Mouse (Mus musculus): ENCODE results near the gene Bud23.
A peak's percentile ranks its signal among the peaks of the same experiment; 100 is the strongest.

Gene Bud23

GRCm38 (mm10) chr5:135016224-135016759, 48.5 kb downstream of the Bud23 start:
- peak; percentile 24 to 37 for DNase-seq

DNA sequence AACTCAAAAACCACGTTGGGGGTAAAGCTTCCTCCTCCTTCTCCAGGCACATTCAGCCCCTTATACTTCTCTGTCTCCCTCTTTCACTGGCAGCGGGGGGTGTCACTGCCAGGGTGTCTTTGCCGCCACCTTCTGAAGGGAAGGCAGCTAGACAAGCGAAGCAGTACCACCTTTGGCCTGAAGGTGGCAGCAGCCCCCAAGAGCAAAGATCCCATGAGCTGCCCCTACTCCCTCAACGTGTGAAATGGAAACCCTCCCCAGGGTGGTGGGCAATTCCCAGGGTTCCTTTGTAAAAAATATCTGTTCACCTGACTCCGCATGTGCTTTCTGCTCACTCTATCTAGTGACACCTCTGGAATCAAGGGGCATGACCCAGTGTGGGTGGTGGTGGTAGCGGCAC, 49.3 kb downstream of the Bud23 start:
- peak; percentile 86 to 94 for DNase-seq

GRCm38 (mm10) chr5:135012671-135013441, 51.9 kb downstream of the Bud23 start:
- peak; percentile 87 to 94 for DNase-seq

DNA sequence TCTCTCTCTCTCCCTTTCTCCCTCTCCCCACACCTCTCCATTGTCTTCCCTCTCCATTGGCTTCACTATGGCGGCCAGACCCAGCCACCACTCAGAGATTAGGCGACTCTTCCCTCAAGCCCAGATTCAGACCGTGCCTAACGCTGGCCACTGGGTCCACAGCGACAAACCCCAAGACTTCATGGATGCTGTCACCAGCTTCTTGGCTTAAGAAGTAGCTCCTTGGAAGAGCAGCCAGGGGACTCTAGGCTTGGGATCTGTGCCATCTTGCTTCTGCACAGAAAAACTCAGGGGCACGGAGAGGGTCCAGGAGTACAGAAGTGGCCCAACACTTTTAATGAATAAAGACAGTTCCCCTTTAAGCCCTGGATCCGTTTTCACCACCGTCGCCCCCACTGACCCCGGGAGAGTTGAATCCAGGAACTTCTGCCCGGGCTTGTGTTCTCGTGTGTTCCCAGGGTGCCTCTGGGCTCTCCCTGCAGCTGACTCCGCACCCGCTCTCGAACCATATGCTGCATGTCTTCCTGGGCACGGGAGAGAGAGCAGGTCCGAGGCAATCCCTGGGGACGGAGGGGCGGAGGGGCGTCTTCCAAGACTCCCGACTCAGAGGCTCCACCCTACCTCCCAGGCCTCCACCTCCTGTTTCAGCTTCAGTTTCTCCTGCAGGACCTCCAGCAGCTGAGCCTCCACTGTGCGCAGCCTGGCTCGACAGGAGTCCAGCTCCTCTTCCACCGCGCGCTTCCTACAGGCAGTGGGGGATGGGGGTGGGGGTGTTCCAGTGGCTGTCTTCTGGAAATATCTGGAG, 52.7 kb downstream of the Bud23 start:
- DNase-seq = no peak

GRCm38 (mm10) chr5:135010841-135011743, 53.7 kb downstream of the Bud23 start:
- no peak for DNase-seq

DNA sequence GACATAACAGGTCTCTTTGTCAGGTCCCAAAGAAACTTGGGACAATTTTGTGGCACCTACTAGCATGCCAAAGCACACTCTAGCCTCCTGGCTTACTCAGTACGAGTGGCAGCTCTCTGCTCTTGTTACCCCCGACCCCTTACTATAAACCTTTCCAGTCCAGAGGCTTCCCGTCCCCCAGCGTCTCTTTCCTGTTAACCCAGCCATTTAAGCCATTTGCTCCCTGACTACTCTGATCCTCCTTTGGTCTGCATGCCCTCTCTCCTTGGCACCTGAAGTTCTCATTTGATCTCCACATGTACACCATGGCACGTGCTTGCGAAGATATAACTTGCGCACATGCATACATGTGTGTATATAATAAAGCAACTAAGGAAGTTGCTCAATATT, 54.4 kb downstream of the Bud23 start:
- DNase-seq = no peak

- DNase-seq = peak; percentile 91 to 93
These were observed 55.0 kb downstream of the Bud23 start for GRCm38 (mm10) chr5:135009590-135010319.

GRCm38 (mm10) chr5:135008671-135009589, 55.8 kb downstream of the Bud23 start, which contains the start of gene Abhd11:
Gene Abhd11 (plus strand): TSS chr5:135009152.
- peak; percentile 100 for DNase-seq

DNA sequence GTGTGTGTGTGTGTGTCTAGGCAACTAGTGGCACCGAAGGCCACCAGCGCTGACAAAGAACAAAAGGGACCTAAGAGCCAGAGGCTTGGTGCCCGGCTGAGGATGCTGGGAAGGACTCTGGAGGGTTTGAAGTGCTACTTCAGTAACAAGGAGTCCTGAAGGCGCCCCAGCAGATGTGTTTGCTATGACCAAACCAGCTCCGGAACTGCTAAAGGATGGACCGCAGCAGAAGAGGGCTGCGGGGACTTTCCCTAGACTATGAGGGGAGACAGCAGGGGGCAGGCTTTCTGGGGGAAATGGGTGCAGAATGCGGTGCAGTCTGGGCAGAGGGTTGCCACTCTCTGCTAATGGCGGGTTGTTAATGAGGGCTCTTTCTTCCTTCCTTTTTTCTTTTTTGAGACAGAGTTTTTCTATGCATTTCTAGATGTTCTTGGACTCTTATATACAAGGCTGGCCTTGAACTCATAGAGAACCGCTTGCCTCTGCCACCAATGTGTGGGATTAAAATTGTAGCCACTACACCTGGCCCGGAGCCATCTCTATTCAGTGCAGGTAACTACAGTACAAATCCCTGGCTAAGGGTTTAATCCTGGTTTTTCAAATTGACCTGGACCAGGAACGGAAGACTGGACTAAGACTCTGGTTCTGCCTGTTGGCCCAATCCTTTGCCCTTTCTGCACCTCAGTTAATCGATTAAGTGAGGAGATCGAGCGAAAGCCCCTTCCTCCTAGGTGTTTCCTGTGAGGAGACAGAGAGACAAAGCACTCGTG, 56.8 kb downstream of the Bud23 start:
- peak; percentile 46 to 74 for DNase-seq
